21 mouse cellular contexts compared by ENCODE assay signal in the genomic region with DNA sequence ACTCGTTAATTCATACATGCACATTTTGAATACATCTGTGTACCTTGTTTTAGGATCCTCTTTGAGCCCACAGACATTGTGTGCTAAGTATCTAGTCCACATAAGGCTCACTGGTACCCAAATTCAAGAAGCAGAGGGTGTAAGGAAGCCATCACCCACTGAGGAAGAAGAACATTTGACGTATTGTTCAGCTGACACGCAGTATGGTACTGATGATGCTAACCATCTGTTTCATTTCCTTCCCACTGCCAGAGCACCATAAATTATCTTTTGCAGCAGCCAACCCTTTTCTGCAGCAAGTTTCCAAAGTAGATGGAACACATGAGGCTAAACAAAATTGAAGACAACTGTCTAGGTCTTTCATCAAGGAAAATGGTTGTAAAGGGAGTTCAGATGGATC.
DNase-seq lines count a peak whose midpoint lies in the region; ATAC-seq and TF ChIP-seq lines count a peak whose summit lies in the region.
"Had no signal": no experiment of that assay in that cellular context is flagged by ENCODE, and none has a peak within 500 bp of the region (broad histone marks: within the 10 kb centered on the region; RNA-seq: fewer than 3 reads in every experiment).

No protein-coding gene starts in this region.

- H3K36me3 ChIP-seq in forebrain, embryonic 13.5 days (ENCODE audit: poor library complexity, severe bottlenecking) = no peaks in the 10 kb centered on the region
- no peaks in the 10 kb centered on the region for H3K36me3 ChIP-seq in forebrain, embryonic 10.5 days (replicated peaks)
- H3K36me3 ChIP-seq: limb, embryonic 13.5 days; midbrain, embryonic 12.5 days had no signal

- no peaks in the 10 kb centered on the region for H3K4me1 ChIP-seq in forebrain, embryonic 13.5 days
- H3K4me1 ChIP-seq in forebrain, embryonic 10.5 days = no peaks in the 10 kb centered on the region
- H3K4me1 ChIP-seq: limb, embryonic 13.5 days; midbrain, embryonic 12.5 days had no signal

- intact Hi-C loops in left cerebral cortex, postnatal 10 days (cut with DNase I) = no loop called here

- 92% methylated on average over 3 of the region's 3 CpGs for WGBS in forebrain, embryonic 13.5 days
- WGBS in forebrain, embryonic 10.5 days = 97% methylated on average over 3 of the region's 3 CpGs

- no peak overlapping the region for H3K27ac ChIP-seq in forebrain, embryonic 13.5 days
- H3K27ac ChIP-seq in forebrain, embryonic 10.5 days = no peak overlapping the region
- H3K27ac ChIP-seq: hindbrain, postnatal 0 days; limb, embryonic 13.5 days; midbrain, embryonic 12.5 days had no signal

- no peaks in the 10 kb centered on the region for H3K9me3 ChIP-seq in forebrain, embryonic 13.5 days (replicated peaks)
- H3K9me3 ChIP-seq in forebrain, embryonic 10.5 days = no peaks in the 10 kb centered on the region
- H3K9me3 ChIP-seq: limb, embryonic 13.5 days; midbrain, embryonic 12.5 days had no signal

- no peak for DNase-seq in forebrain, embryonic 10.5 days (ENCODE audit: extremely low spot score, low spot score)
- DNase-seq in left cerebral cortex, adult 11 months (ENCODE audit: low spot score) = peak; percentile 22
- no peak for DNase-seq in left cerebral cortex, postnatal 10 days (ENCODE audit: extremely low spot score in 1 of 2, low spot score in 2 of 2)
- DNase-seq in brain, embryonic 14.5 days (ENCODE audit: low read depth) = peak; percentile 41
- peak; percentile 65 for DNase-seq in layer of hippocampus, adult 9-11 months
- DNase-seq in heart, postnatal 4 days = no peak
- DNase-seq: adrenal gland, postnatal 36 days; B cell, adult 2 months; cerebellum, adult 11 months; cerebellum, postnatal 36 days; gastrocnemius, postnatal 10 days; heart, postnatal 10 days; kidney, adult 8-10 months; lung, postnatal 36 days; thymus, adult 18-20 months had no signal

- H3K4me2 ChIP-seq in forebrain, embryonic 13.5 days = no peak overlapping the region
- H3K4me2 ChIP-seq: limb, embryonic 13.5 days; midbrain, embryonic 12.5 days had no signal

- no peaks in the 10 kb centered on the region for H3K27me3 ChIP-seq in forebrain, embryonic 13.5 days
- H3K27me3 ChIP-seq in forebrain, embryonic 10.5 days (ENCODE audit: poor library complexity, severe bottlenecking) = no peaks in the 10 kb centered on the region
- H3K27me3 ChIP-seq: limb, embryonic 13.5 days; midbrain, embryonic 12.5 days; Patski had no signal

- ATAC-seq in forebrain, embryonic 13.5 days = peak; percentile 67; the same call in 1 of the 2 replicates
- no peak for ATAC-seq in inflammation-experienced regulatory T-cells, adult 6 months
- ATAC-seq: hindbrain, postnatal 0 days; Patski had no signal

- H3K9ac ChIP-seq in forebrain, embryonic 13.5 days = no peak overlapping the region
- H3K9ac ChIP-seq: limb, embryonic 13.5 days; midbrain, embryonic 12.5 days had no signal

- H3K4me3 ChIP-seq in forebrain, embryonic 13.5 days = no peak overlapping the region
- H3K4me3 ChIP-seq in forebrain, embryonic 10.5 days = no peak overlapping the region
- H3K4me3 ChIP-seq: limb, embryonic 13.5 days; midbrain, embryonic 12.5 days had no signal

- TF ChIP-seq POLR2A in brain, embryonic 14.5 days (IDR thresholded peaks at IDR 0.05; ENCODE audit: borderline replicate concordance, extremely low read depth, insufficient read depth, insufficient read length, poor library complexity, severe bottlenecking) = no peak

- no peak for TF ChIP-seq CTCF in brain, embryonic 14.5 days (IDR thresholded peaks at IDR 0.05; ENCODE audit: borderline replicate concordance, extremely low read depth, insufficient read depth, insufficient read length)

Comparison
In these comparisons a context has a peak if more than half of its experiments do, and no peak if none do; other contexts are left out.
1. DNase-seq: peak in left cerebral cortex, adult 11 months (single experiment), brain, embryonic 14.5 days (single experiment) and layer of hippocampus, adult 9-11 months (single experiment); none in forebrain, embryonic 10.5 days (single experiment), left cerebral cortex, postnatal 10 days (0 of 2) and heart, postnatal 4 days (single experiment).